Mouse (Mus musculus) MEL (cell line): Measurements from ENCODE around the gene Pip5k1a.

Source experiments
- CTCF ChIP-seq, 3 experiments: IDR thresholded peaks in 2 of 3; conservative IDR thresholded peaks in 1 of 3; 2 replicates each; pipeline ENCODE4 v1.5.1; 2011 to 2012; ENCODE audit warnings: low read length in 3 of 3, low read depth in 2 of 3, mild to moderate bottlenecking in 2 of 3, improper control_type of control experiment in 1 of 3, inconsistent platforms in 1 of 3, mixed read lengths in 1 of 3, moderate library complexity in 1 of 3; ENCODE audit not compliant: control insufficient read depth in 1 of 3, insufficient read depth in 1 of 3, poor library complexity in 1 of 3, severe bottlenecking in 1 of 3
- EP300 ChIP-seq, 2 experiments: IDR thresholded peaks; 2 replicates each; pipeline ENCODE4 v1.6.1; 2011; ENCODE audit warnings: improper control_type of control experiment in 2 of 2, low read length in 2 of 2, low read depth in 1 of 2, mild to moderate bottlenecking in 1 of 2
- JUND ChIP-seq: IDR thresholded peaks from 2 replicates; pipeline ENCODE4 v1.6.1; 2011; ENCODE audit warnings: low read depth, mild to moderate bottlenecking, improper control_type of control experiment, low read length

GRCm38 (mm10) chr3:95046462-95047057, 60.2 kb downstream of the Pip5k1a start:
- TF ChIP-seq EP300 (IDR thresholded peaks at IDR 0.05; ENCODE audit: low read depth in 1 of 2, low read length in 2 of 2) (no peak), JUND (no peak), CTCF (IDR thresholded peaks at IDR 0.05 in 2 of 3, conservative IDR thresholded peaks at IDR 0.05 in 1 of 3; ENCODE audit: control insufficient read depth in 1 of 3, insufficient read depth in 1 of 3, low read depth in 2 of 3, low read length in 3 of 3, poor library complexity in 1 of 3, severe bottlenecking in 1 of 3) (no peak)
